ENCODE assay signal across 24 mouse cellular contexts in the genomic region with DNA sequence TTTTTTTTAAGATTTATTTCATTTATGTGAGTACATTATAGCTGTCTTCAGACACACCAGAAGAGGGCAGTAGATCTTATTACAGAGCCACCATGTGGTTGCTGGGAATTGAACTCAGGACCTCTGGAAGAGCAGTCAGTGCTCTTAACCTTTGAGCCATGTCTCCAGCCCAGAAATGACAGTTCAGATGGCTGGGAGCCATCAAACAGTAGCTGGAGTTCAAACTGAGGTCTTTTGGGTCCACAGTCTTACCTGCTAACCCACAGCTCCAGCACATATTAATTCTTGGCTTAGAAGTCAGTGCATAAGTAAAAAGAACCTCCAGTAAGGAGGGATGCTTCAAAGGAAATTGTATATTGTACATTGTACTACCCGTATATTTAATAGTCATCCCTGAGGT. TPM values are rescaled to one million over a fixed set of nuclear protein-coding genes. Genes with fewer than 3 reads are reported as not detected.
DNase-seq lines count a peak whose midpoint lies in the region; ATAC-seq and TF ChIP-seq lines count a peak whose summit lies in the region.
"Had no signal": no experiment of that assay in that cellular context is flagged by ENCODE, and none has a peak within 500 bp of the region (broad histone marks: within the 10 kb centered on the region; RNA-seq: fewer than 3 reads in every experiment).

No protein-coding gene starts in this region.

- H3K4me2 ChIP-seq in intestine, postnatal 0 days (replicated peaks; ENCODE audit: low read depth) = no peak overlapping the region
- no peak overlapping the region for H3K4me2 ChIP-seq in intestine, embryonic 16.5 days (ENCODE audit: low read depth, low read length)
- H3K4me2 ChIP-seq in liver, postnatal 0 days (ENCODE audit: low read depth, low read length) = peak overlapping the region; percentile 57; the same call in 1 of the 2 replicates
- H3K4me2 ChIP-seq: forebrain, embryonic 13.5 days; heart, embryonic 12.5 days; heart, embryonic 15.5 days; hindbrain, embryonic 14.5 days had no signal

- WGBS in intestine, postnatal 0 days = 74% methylated on average over 1 of the region's 1 CpGs
- 79% methylated on average over 1 of the region's 1 CpGs for WGBS in intestine, embryonic 16.5 days
- WGBS in liver, postnatal 0 days (ENCODE audit: insufficient replicate concordance) = 91% methylated on average over 1 of the region's 1 CpGs

- H3K27me3 ChIP-seq in intestine, postnatal 0 days (replicated peaks; ENCODE audit: control insufficient read depth, insufficient read depth, low read length) = no peaks in the 10 kb centered on the region
- no peaks in the 10 kb centered on the region for H3K27me3 ChIP-seq in intestine, embryonic 16.5 days (replicated peaks; ENCODE audit: control insufficient read depth, insufficient read depth, low read length)
- H3K27me3 ChIP-seq in Patski = no peaks in the 10 kb centered on the region
- no peaks in the 10 kb centered on the region for H3K27me3 ChIP-seq in liver, postnatal 0 days (ENCODE audit: insufficient read depth, low read length)
- H3K27me3 ChIP-seq: CH12.LX; forebrain, embryonic 13.5 days; heart, embryonic 12.5 days; heart, embryonic 15.5 days had no signal

- H3K4me1 ChIP-seq in intestine, postnatal 0 days (replicated peaks; ENCODE audit: control insufficient read depth, insufficient read depth, low read length) = 0 out of 2 replicates have a peak, but pooled peaks cover 4% of the 10 kb centered on the region
- H3K4me1 ChIP-seq in intestine, embryonic 16.5 days (ENCODE audit: control insufficient read depth, insufficient read depth, low read length) = peaks cover 20% of the 10 kb centered on the region
- H3K4me1 ChIP-seq in liver, postnatal 0 days (ENCODE audit: insufficient read depth) = peaks cover 47% of the 10 kb centered on the region
- H3K4me1 ChIP-seq: forebrain, embryonic 10.5 days; forebrain, embryonic 13.5 days had no signal

- no peaks in the 10 kb centered on the region; the same call in 1 of the 2 replicates for H3K36me3 ChIP-seq in intestine, postnatal 0 days (ENCODE audit: control insufficient read depth, insufficient read depth)
- H3K36me3 ChIP-seq in intestine, embryonic 16.5 days (ENCODE audit: control insufficient read depth, insufficient read depth, low read length) = no peaks in the 10 kb centered on the region
- H3K36me3 ChIP-seq in liver, postnatal 0 days (replicated peaks; ENCODE audit: insufficient read depth, low read length) = peaks cover 9% of the 10 kb centered on the region

- in situ Hi-C loops in Patski (cut with MboI; ENCODE audit: low pct_unique_long_range_greater_than_20kb) = no loop called here

- no peak overlapping the region for H3K4me3 ChIP-seq in intestine, postnatal 0 days (ENCODE audit: low read depth, low read length)
- no peak overlapping the region for H3K4me3 ChIP-seq in intestine, embryonic 16.5 days (ENCODE audit: low read length)
- H3K4me3 ChIP-seq in layer of hippocampus, adult 2 months = no peak overlapping the region
- no peak overlapping the region for H3K4me3 ChIP-seq in liver, postnatal 0 days (ENCODE audit: low read depth, low read length)
- H3K4me3 ChIP-seq: forebrain, embryonic 10.5 days; forebrain, embryonic 13.5 days; heart, embryonic 12.5 days; heart, embryonic 15.5 days had no signal

- H3K9me3 ChIP-seq in intestine, postnatal 0 days (ENCODE audit: control insufficient read depth) = no peaks in the 10 kb centered on the region
- no peaks in the 10 kb centered on the region for H3K9me3 ChIP-seq in intestine, embryonic 16.5 days (ENCODE audit: control insufficient read depth, low read length)
- no peaks in the 10 kb centered on the region for H3K9me3 ChIP-seq in liver, postnatal 0 days (ENCODE audit: low read length)
- H3K9me3 ChIP-seq: heart, embryonic 12.5 days had no signal

- CTCF ChIA-PET in Patski (lab: Charles Lee) = interaction anchor here (0.9 kb wide), 1 partner anchor 15 kb away, joined by 3 read pairs; no protein-coding TSS in a partner anchor

- H3K9ac ChIP-seq in intestine, postnatal 0 days (ENCODE audit: low read depth, low read length) = no peak overlapping the region
- no peak overlapping the region for H3K9ac ChIP-seq in intestine, embryonic 16.5 days (ENCODE audit: low read depth, low read length)
- H3K9ac ChIP-seq in liver, postnatal 0 days (replicated peaks) = no peak overlapping the region
- H3K9ac ChIP-seq: forebrain, embryonic 13.5 days; heart, embryonic 12.5 days; heart, embryonic 15.5 days; hindbrain, embryonic 14.5 days had no signal

- ATAC-seq in intestine, postnatal 0 days = no peak
- ATAC-seq in intestine, embryonic 16.5 days = no peak
- ATAC-seq in Patski = no peak
- ATAC-seq in liver, postnatal 0 days = no peak
- ATAC-seq: forebrain, embryonic 13.5 days; forebrain, embryonic 16.5 days had no signal

- POLR2A ChIA-PET in Patski (lab: Charles Lee) = no interaction called here

- no peak for TF ChIP-seq EP300 in liver, postnatal 0 days (IDR thresholded peaks at IDR 0.05; ENCODE audit: low read depth)

- DNase-seq in layer of hippocampus, adult 2 months (ENCODE audit: low spot score in 2 of 2) = no peak
- no peak for DNase-seq in layer of hippocampus, postnatal 36 days
- no peak for DNase-seq in Patski (ENCODE audit: low read depth, low spot score)
- no peak for DNase-seq in liver, postnatal 0 days
- no peak for DNase-seq in adrenal gland, postnatal 25 days
- DNase-seq: adrenal gland, adult 2 months; adrenal gland, postnatal 14 days; B cell, adult 2 months; cerebellum, adult 11-12 months; cerebellum, adult 9-10 months; cerebellum, postnatal 14 days; gastrocnemius, postnatal 10 days; heart, adult 18-20 months; heart, postnatal 10 days; heart, postnatal 4 days had no signal

- H3K27ac ChIP-seq in intestine, postnatal 0 days (ENCODE audit: low read depth, low read length) = no peak overlapping the region
- H3K27ac ChIP-seq in intestine, embryonic 16.5 days (ENCODE audit: low read length) = no peak overlapping the region
- H3K27ac ChIP-seq in layer of hippocampus, adult 2 months = no peak overlapping the region
- H3K27ac ChIP-seq in liver, postnatal 0 days (ENCODE audit: low read depth) = peak overlapping the region; percentile 52; the same call in 1 of the 2 replicates
- H3K27ac ChIP-seq: forebrain, embryonic 10.5 days; forebrain, embryonic 13.5 days; heart, embryonic 15.5 days; hindbrain, embryonic 14.5 days had no signal

- TF ChIP-seq CTCF in intestine, postnatal 0 days (IDR thresholded peaks at IDR 0.05; ENCODE audit: low read depth) = peak; percentile 7; the same call in 1 of the 2 replicates
- TF ChIP-seq CTCF in layer of hippocampus, adult 2 months (conservative IDR thresholded peaks at IDR 0.05) = peak; percentile 31; the same call in 1 of the 2 replicates
- peak; percentile 14 for TF ChIP-seq CTCF in Patski (IDR thresholded peaks at IDR 0.05)
- no peak for TF ChIP-seq CTCF in liver, postnatal 0 days (IDR thresholded peaks at IDR 0.05; ENCODE audit: low read depth)

RNA-seq across cellular contexts. Expression of gene Lpin2, which starts 26.6 kb away (rescaled TPM):
- polyA plus RNA-seq in intestine, postnatal 0 days (2015; fragmentation: Nextera tagmentation; extraction: Ambion mirVana) = 22.2 and 24.8 TPM in 2 replicates
- 19.2 and 22.7 TPM in 2 replicates for polyA plus RNA-seq in intestine, embryonic 16.5 days (2015; fragmentation: Nextera tagmentation; extraction: Ambion mirVana)
- total RNA-seq in layer of hippocampus, adult 2 months (2021) = 100 to 1,000 TPM in 1 of 2 experiments, 10 to 100 TPM in 1; 95.8 to 109 TPM
- 100 to 1,000 TPM; 103 to 118 TPM for total RNA-seq in layer of hippocampus, postnatal 36 days (2021)
- 39.0 TPM for polyA plus RNA-seq in Patski (2021)
- 34.0 and 44.5 TPM in 2 replicates for polyA plus RNA-seq in liver, postnatal 0 days (2015; fragmentation: Nextera tagmentation; extraction: Ambion mirVana)
- 47.3 and 50.6 TPM in 2 replicates for total RNA-seq in adrenal gland, postnatal 25 days (2021)
